In genomic region chr12:98746131-98746530, GRCm38 (mm10) we compare ENCODE assay signal across 8 mouse cellular contexts. TPM values are rescaled to one million over a fixed set of nuclear protein-coding genes. Genes with fewer than 3 reads are reported as not detected.
DNase-seq lines count a peak whose midpoint lies in the region; ATAC-seq and TF ChIP-seq lines count a peak whose summit lies in the region.

No protein-coding gene starts in this region.

- no peak overlapping the region for H3K9ac ChIP-seq in forebrain, embryonic 15.5 days (replicated peaks)
- H3K9ac ChIP-seq in limb, embryonic 13.5 days = no peak overlapping the region
- no peak overlapping the region for H3K9ac ChIP-seq in midbrain, embryonic 13.5 days (replicated peaks)
- no peak overlapping the region for H3K9ac ChIP-seq in stomach, embryonic 15.5 days

- DNase-seq in layer of hippocampus, adult 2 months (ENCODE audit: low spot score in 2 of 2) = peak in 1 of 2 experiments; percentile 28
- DNase-seq in layer of hippocampus, postnatal 14 days (ENCODE audit: low spot score in 2 of 2) = no peak
- peak; percentile 50 for DNase-seq in hindbrain, embryonic 10.5 days (ENCODE audit: low spot score)

- H3K27ac ChIP-seq in layer of hippocampus, adult 2 months = 0 out of 2 replicates have a peak overlapping the region, but pooled peaks have one; percentile 40
- H3K27ac ChIP-seq in bone marrow macrophage, adult 2 months (ENCODE audit: insufficient read depth, low read depth, low read length) = no peak overlapping the region
- no peak overlapping the region for H3K27ac ChIP-seq in forebrain, embryonic 15.5 days (replicated peaks)
- H3K27ac ChIP-seq in hindbrain, embryonic 10.5 days = no peak overlapping the region
- H3K27ac ChIP-seq in limb, embryonic 13.5 days = no peak overlapping the region
- H3K27ac ChIP-seq in midbrain, embryonic 13.5 days = no peak overlapping the region
- no peak overlapping the region for H3K27ac ChIP-seq in stomach, embryonic 15.5 days

- no peak overlapping the region for H3K4me3 ChIP-seq in layer of hippocampus, adult 2 months
- no peak overlapping the region for H3K4me3 ChIP-seq in bone marrow macrophage, adult 2 months (ENCODE audit: insufficient read depth, low read length)
- H3K4me3 ChIP-seq in forebrain, embryonic 15.5 days = no peak overlapping the region
- peak overlapping the region; percentile 90 for H3K4me3 ChIP-seq in hindbrain, embryonic 10.5 days
- H3K4me3 ChIP-seq in limb, embryonic 13.5 days = no peak overlapping the region
- H3K4me3 ChIP-seq in midbrain, embryonic 13.5 days (replicated peaks) = no peak overlapping the region
- H3K4me3 ChIP-seq in stomach, embryonic 15.5 days (replicated peaks) = no peak overlapping the region

- H3K9me3 ChIP-seq in forebrain, embryonic 15.5 days = no peaks in the 10 kb centered on the region
- no peaks in the 10 kb centered on the region for H3K9me3 ChIP-seq in hindbrain, embryonic 10.5 days
- H3K9me3 ChIP-seq in limb, embryonic 13.5 days = no peaks in the 10 kb centered on the region
- H3K9me3 ChIP-seq in midbrain, embryonic 13.5 days = no peaks in the 10 kb centered on the region
- no peaks in the 10 kb centered on the region for H3K9me3 ChIP-seq in stomach, embryonic 15.5 days

- TF ChIP-seq POLR2A in bone marrow macrophage, adult 2 months (IDR thresholded peaks at IDR 0.05; ENCODE audit: borderline replicate concordance, low read depth, low read length) = no peak

- H3K27me3 ChIP-seq in forebrain, embryonic 15.5 days = no peaks in the 10 kb centered on the region
- H3K27me3 ChIP-seq in hindbrain, embryonic 10.5 days (ENCODE audit: insufficient read depth, poor library complexity, severe bottlenecking) = no peaks in the 10 kb centered on the region
- H3K27me3 ChIP-seq in limb, embryonic 13.5 days = no peaks in the 10 kb centered on the region
- H3K27me3 ChIP-seq in midbrain, embryonic 13.5 days = no peaks in the 10 kb centered on the region
- H3K27me3 ChIP-seq in stomach, embryonic 15.5 days (replicated peaks) = no peaks in the 10 kb centered on the region

- H3K36me3 ChIP-seq in forebrain, embryonic 15.5 days = no peaks in the 10 kb centered on the region
- H3K36me3 ChIP-seq in hindbrain, embryonic 10.5 days = peaks cover 10% of the 10 kb centered on the region; the same call in 1 of the 2 replicates
- H3K36me3 ChIP-seq in limb, embryonic 13.5 days = 0 out of 2 replicates have a peak, but pooled peaks cover 7% of the 10 kb centered on the region
- no peaks in the 10 kb centered on the region for H3K36me3 ChIP-seq in midbrain, embryonic 13.5 days
- no peaks in the 10 kb centered on the region for H3K36me3 ChIP-seq in stomach, embryonic 15.5 days

- peak; percentile 47 for TF ChIP-seq CTCF in layer of hippocampus, adult 2 months (conservative IDR thresholded peaks at IDR 0.05)
- peak; percentile 73 for TF ChIP-seq CTCF in bone marrow macrophage, adult 2 months (IDR thresholded peaks at IDR 0.05; ENCODE audit: low read depth, low read length)

- H3K4me1 ChIP-seq in bone marrow macrophage, adult 2 months (ENCODE audit: control insufficient read depth, insufficient read depth, low read length) = peaks cover 11% of the 10 kb centered on the region; the same call in 1 of the 2 replicates
- peaks cover 35% of the 10 kb centered on the region for H3K4me1 ChIP-seq in forebrain, embryonic 15.5 days
- peaks cover 24% of the 10 kb centered on the region for H3K4me1 ChIP-seq in hindbrain, embryonic 10.5 days (replicated peaks)
- H3K4me1 ChIP-seq in limb, embryonic 13.5 days = peaks cover 29% of the 10 kb centered on the region
- peaks cover 34% of the 10 kb centered on the region for H3K4me1 ChIP-seq in midbrain, embryonic 13.5 days (replicated peaks)
- peaks cover 5% of the 10 kb centered on the region; the same call in 1 of the 2 replicates for H3K4me1 ChIP-seq in stomach, embryonic 15.5 days

- ATAC-seq in forebrain, embryonic 15.5 days (replicated peaks) = peak; percentile 44
- peak; percentile 7; the same call in 1 of the 2 replicates for ATAC-seq in limb, embryonic 13.5 days (ENCODE audit: low FRiP score, low read depth)
- peak; percentile 43 for ATAC-seq in midbrain, embryonic 13.5 days
- peak; percentile 69; the same call in 1 of the 2 replicates for ATAC-seq in stomach, embryonic 15.5 days (ENCODE audit: insufficient read depth, low FRiP score, low read depth)

- H3K4me2 ChIP-seq in forebrain, embryonic 15.5 days (replicated peaks) = no peak overlapping the region
- H3K4me2 ChIP-seq in limb, embryonic 13.5 days (replicated peaks) = no peak overlapping the region
- H3K4me2 ChIP-seq in midbrain, embryonic 13.5 days (replicated peaks) = no peak overlapping the region
- H3K4me2 ChIP-seq in stomach, embryonic 15.5 days = no peak overlapping the region; the same call in 1 of the 2 replicates

- WGBS in forebrain, embryonic 15.5 days = 16% methylated on average over 2 of the region's 2 CpGs
- 14% methylated on average over 2 of the region's 2 CpGs for WGBS in hindbrain, embryonic 10.5 days
- WGBS in limb, embryonic 13.5 days = 23% methylated on average over 2 of the region's 2 CpGs
- WGBS in midbrain, embryonic 13.5 days = 13% methylated on average over 2 of the region's 2 CpGs
- 18% methylated on average over 2 of the region's 2 CpGs for WGBS in stomach, embryonic 15.5 days

RNA-seq across cellular contexts. Expression of gene Zc3h14, which starts 0.6 kb away (rescaled TPM):
- total RNA-seq in layer of hippocampus, adult 2 months (2021) = 100 to 1,000 TPM; 100 to 101 TPM
- total RNA-seq in layer of hippocampus, postnatal 14 days (2021) = 10 to 100 TPM; 94.8 to 95.8 TPM
- polyA plus RNA-seq in bone marrow macrophage, adult 2 months (2012; ENCODE audit: insufficient read depth, insufficient read length, missing spikeins) = 59.5 and 76.4 TPM in 2 replicates
- polyA plus RNA-seq in forebrain, embryonic 15.5 days (2015; fragmentation: Nextera tagmentation; extraction: Ambion mirVana) = 126 and 127 TPM in 2 replicates
- polyA plus RNA-seq in hindbrain, embryonic 10.5 days (2016; fragmentation: Nextera tagmentation; extraction: Ambion mirVana) = 119 and 133 TPM in 2 replicates
- polyA plus RNA-seq in limb, embryonic 13.5 days (2015; fragmentation: Nextera tagmentation; extraction: Ambion mirVana) = 129 and 136 TPM in 2 replicates
- polyA plus RNA-seq in midbrain, embryonic 13.5 days (2015; fragmentation: Nextera tagmentation; extraction: Ambion mirVana) = 116 and 124 TPM in 2 replicates
- polyA plus RNA-seq in stomach, embryonic 15.5 days (2015; fragmentation: Nextera tagmentation; extraction: Ambion mirVana) = 101 and 113 TPM in 2 replicates

RNA-seq across cellular contexts. Expression of gene Ptpn21, which starts 8.9 kb away (rescaled TPM):
- 1 to 10 TPM; 6.9 to 9.0 TPM for total RNA-seq in layer of hippocampus, adult 2 months (2021)
- 1 to 10 TPM; 6.9 to 7.6 TPM for total RNA-seq in layer of hippocampus, postnatal 14 days (2021)
- polyA plus RNA-seq in bone marrow macrophage, adult 2 months (2012; ENCODE audit: insufficient read depth, insufficient read length, missing spikeins) = 4.4 and 6.0 TPM in 2 replicates
- 5.0 and 6.7 TPM in 2 replicates for polyA plus RNA-seq in forebrain, embryonic 15.5 days (2015; fragmentation: Nextera tagmentation; extraction: Ambion mirVana)
- polyA plus RNA-seq in hindbrain, embryonic 10.5 days (2016; fragmentation: Nextera tagmentation; extraction: Ambion mirVana) = 5.3 and 6.1 TPM in 2 replicates
- 6.1 and 7.6 TPM in 2 replicates for polyA plus RNA-seq in limb, embryonic 13.5 days (2015; fragmentation: Nextera tagmentation; extraction: Ambion mirVana)
- 5.7 and 6.9 TPM in 2 replicates for polyA plus RNA-seq in midbrain, embryonic 13.5 days (2015; fragmentation: Nextera tagmentation; extraction: Ambion mirVana)
- 9.2 and 9.9 TPM in 2 replicates for polyA plus RNA-seq in stomach, embryonic 15.5 days (2015; fragmentation: Nextera tagmentation; extraction: Ambion mirVana)

Comparison
In these comparisons a context has a peak if more than half of its experiments do, and no peak if none do; other contexts are left out.
1. ATAC-seq: peak in every context shown above with its lines; median percentile 69 in stomach, embryonic 15.5 days; 44 in forebrain, embryonic 15.5 days; 43 in midbrain, embryonic 13.5 days; 7 in limb, embryonic 13.5 days.